Mouse (Mus musculus) granulocyte monocyte progenitor cell, adult 5-6 weeks (primary cell): ENCODE data around the gene Slc15a3. TPM values are rescaled to one million over a fixed set of nuclear protein-coding genes. Genes with fewer than 3 reads are reported as not detected.

ENCODE experiments used
- ATAC-seq: replicated peaks from 2 replicates; pipeline ENCODE4 v1.8.0; 2016; ENCODE audit warnings: mild to moderate bottlenecking, moderate TSS enrichment, inconsistent platforms; ENCODE audit not compliant: poor library complexity, severe bottlenecking
- total RNA-seq, 2 experiments: library from RNA; stranded (forward) in 1 of 2; stranded (reverse) in 1 of 2; fragments of 200-712, 200-1000 nt in 1 of 2; fragments of >200 nt in 1 of 2; fragmentation: Nextera tagmentation in 1 of 2; gene quantifications; 2 replicates each; pipeline ENCODE4 v1.2.3; 2014 to 2017

The Slc15a3 gene
- total RNA-seq, 2 experiments from 2014 or later: 0.88 to 0.99 TPM

- ATAC-seq: peak; percentile 46; the same call in 1 of the 2 replicates
Measured at GRCm38 (mm10) chr19:10867946-10868622, 28.6 kb downstream of the Slc15a3 start.

GRCm38 (mm10) chr19:10868623-10869141 is 29.2 kb downstream of the Slc15a3 start:
- no peak for ATAC-seq

- peak; percentile 71 for ATAC-seq
Measured at GRCm38 (mm10) chr19:10869241-10869885, 29.8 kb downstream of the Slc15a3 start.

GRCm38 (mm10) chr19:10869886-10870527 is 30.5 kb downstream of the Slc15a3 start, which contains the start of gene Tmem132a:
Gene Tmem132a (minus strand): TSS chr19:10869940.
- no peak for ATAC-seq

GRCm38 (mm10) chr19:10870676-10871075 is 31.1 kb downstream of the Slc15a3 start:
- ATAC-seq: no peak

- no peak for ATAC-seq
Measured at GRCm38 (mm10) chr19:10871328-10871961, 31.9 kb downstream of the Slc15a3 start.

GRCm38 (mm10) chr19:10878201-10878837 is 38.8 kb downstream of the Slc15a3 start:
- ATAC-seq: no peak

GRCm38 (mm10) chr19:10880085-10880974 is 40.8 kb downstream of the Slc15a3 start:
- peak; percentile 93 for ATAC-seq

GRCm38 (mm10) chr19:10880975-10881425 is 41.5 kb downstream of the Slc15a3 start:
- 0 out of 2 replicates have a peak, but pooled peaks have one; percentile 1 for ATAC-seq

- ATAC-seq: peak; percentile 68
Measured at GRCm38 (mm10) chr19:10881426-10882154, 42.1 kb downstream of the Slc15a3 start, which contains the start of gene Tmem109. Gene Tmem109 (minus strand): TSS chr19:10882001.

- no peak for ATAC-seq
Measured at GRCm38 (mm10) chr19:10892201-10892600, 52.7 kb downstream of the Slc15a3 start.

GRCm38 (mm10) chr19:10895016-10895528 is 55.5 kb downstream of the Slc15a3 start, which contains the start of gene Prpf19:
Gene Prpf19 (plus strand): TSS chr19:10895231.
- peak; percentile 97 for ATAC-seq

GRCm38 (mm10) chr19:10895708-10896107 is 56.2 kb downstream of the Slc15a3 start:
- ATAC-seq: no peak

- ATAC-seq: no peak
Measured at GRCm38 (mm10) chr19:10896849-10897248, 57.3 kb downstream of the Slc15a3 start.

GRCm38 (mm10) chr19:10897491-10897890 is 58.0 kb downstream of the Slc15a3 start:
- no peak for ATAC-seq

GRCm38 (mm10) chr19:10900315-10900714 is 60.8 kb downstream of the Slc15a3 start:
- no peak for ATAC-seq

GRCm38 (mm10) chr19:10901046-10901445 is 61.5 kb downstream of the Slc15a3 start:
- ATAC-seq: no peak

- no peak for ATAC-seq
Measured at GRCm38 (mm10) chr19:10904512-10904911, 65.0 kb downstream of the Slc15a3 start.
